Mouse (Mus musculus) layer of hippocampus, postnatal 14 days (tissue): ENCODE data around the gene Ubxn1. TPM values are rescaled to one million over a fixed set of nuclear protein-coding genes. Genes with fewer than 3 reads are reported as not detected.
"Not testable (repeated sequence)": the region's sequence is repeated elsewhere in the genome, so short reads cannot be mapped to it uniquely, and the experiment has no call there.

ENCODE experiments used
- DNase-seq, 2 experiments: peaks; one replicate each; pipeline ENCODE4 v3.0.0; 2021 to 2022; ENCODE audit warnings: low spot score in 2 of 2, mixed read lengths in 1 of 2
- total RNA-seq, 2 experiments: library from RNA; stranded (reverse); gene quantifications; 2 replicates each; pipeline ENCODE4 v1.2.3; 2021

Gene Ubxn1
- total RNA-seq, 2 experiments from 2014 or later: 95.4 to 101 TPM

- no peak for DNase-seq
Measured at GRCm38 (mm10) chr19:8852236-8852928, 18.9 kb upstream of the Ubxn1 start.

- no peak for DNase-seq
Measured at GRCm38 (mm10) chr19:8853117-8853516, 18.2 kb upstream of the Ubxn1 start.

- no peak for DNase-seq
Measured at GRCm38 (mm10) chr19:8857689-8858088, 13.6 kb upstream of the Ubxn1 start.

- no peak for DNase-seq
Measured at GRCm38 (mm10) chr19:8859018-8859417, 12.3 kb upstream of the Ubxn1 start.

- no peak for DNase-seq
Measured at GRCm38 (mm10) chr19:8864265-8864664, 7.0 kb upstream of the Ubxn1 start.

- DNase-seq: not testable (repeated sequence)
Measured at GRCm38 (mm10) chr19:8870381-8870780, 915 bp upstream of the Ubxn1 start.

GRCm38 (mm10) chr19:8870838-8871237 is 458 bp upstream of the Ubxn1 start:
- DNase-seq: no peak

GRCm38 (mm10) chr19:8872266-8872840 is 1.1 kb downstream of the Ubxn1 start:
- no peak for DNase-seq

- DNase-seq: no peak
Measured at GRCm38 (mm10) chr19:8875031-8875430, 3.7 kb downstream of the Ubxn1 start.

- peak; percentile 82 to 91 for DNase-seq
Measured at GRCm38 (mm10) chr19:8880311-8881033, 9.2 kb downstream of the Ubxn1 start, which contains the start of gene Uqcc3. TSS of gene Uqcc3 (minus strand) at chr19:8880923.

- no peak for DNase-seq
Measured at GRCm38 (mm10) chr19:8881034-8881392, 9.7 kb downstream of the Ubxn1 start.

GRCm38 (mm10) chr19:8883616-8884015 is 12.3 kb downstream of the Ubxn1 start, which contains the start of the genes Lbhd1 and Gm49403:
TSS of gene Lbhd1 (plus strand) at chr19:8883732.
TSS of gene Gm49403 (plus strand) at chr19:8883930.
- no peak for DNase-seq

GRCm38 (mm10) chr19:8886916-8887584 is 15.8 kb downstream of the Ubxn1 start:
- no peak for DNase-seq

GRCm38 (mm10) chr19:8887585-8888463 is 16.5 kb downstream of the Ubxn1 start:
- no peak for DNase-seq

GRCm38 (mm10) chr19:8888511-8889385 is 17.5 kb downstream of the Ubxn1 start, which contains the start of the genes 1810009A15Rik and Gm49416:
TSS of gene 1810009A15Rik (plus strand) at chr19:8888853.
TSS of gene Gm49416 (plus strand) at chr19:8888926.
- DNase-seq: peak; percentile 91 to 96

- DNase-seq: peak; percentile 85 to 90
Measured at GRCm38 (mm10) chr19:8892829-8893766, 21.8 kb downstream of the Ubxn1 start, which contains the start of gene Ints5. TSS of gene Ints5 (plus strand) at chr19:8893005.

- DNase-seq: no peak
Measured at GRCm38 (mm10) chr19:8895397-8895960, 24.2 kb downstream of the Ubxn1 start.

- not testable (repeated sequence) for DNase-seq
Measured at GRCm38 (mm10) chr19:8896231-8896630, 24.9 kb downstream of the Ubxn1 start.
